Mouse (Mus musculus) G1E (cell line): ENCODE data around the gene Pbx1.

Source experiments
- CTCF ChIP-seq: IDR thresholded peaks from 2 replicates; pipeline ENCODE4 v1.5.1; 2012; ENCODE audit warnings: low read depth, low read length, inconsistent platforms, mixed read lengths
- GATA1 ChIP-seq: IDR thresholded peaks from 2 replicates; pipeline ENCODE4 v1.6.1; 2012; ENCODE audit warnings: borderline replicate concordance, low read length, inconsistent platforms, mixed read lengths
- POLR2AphosphoS5 ChIP-seq: IDR thresholded peaks from 2 replicates; pipeline ENCODE4 v1.6.1; 2012; ENCODE audit warnings: low read depth, low read length, inconsistent platforms; ENCODE audit not compliant: insufficient replicate concordance

DNA sequence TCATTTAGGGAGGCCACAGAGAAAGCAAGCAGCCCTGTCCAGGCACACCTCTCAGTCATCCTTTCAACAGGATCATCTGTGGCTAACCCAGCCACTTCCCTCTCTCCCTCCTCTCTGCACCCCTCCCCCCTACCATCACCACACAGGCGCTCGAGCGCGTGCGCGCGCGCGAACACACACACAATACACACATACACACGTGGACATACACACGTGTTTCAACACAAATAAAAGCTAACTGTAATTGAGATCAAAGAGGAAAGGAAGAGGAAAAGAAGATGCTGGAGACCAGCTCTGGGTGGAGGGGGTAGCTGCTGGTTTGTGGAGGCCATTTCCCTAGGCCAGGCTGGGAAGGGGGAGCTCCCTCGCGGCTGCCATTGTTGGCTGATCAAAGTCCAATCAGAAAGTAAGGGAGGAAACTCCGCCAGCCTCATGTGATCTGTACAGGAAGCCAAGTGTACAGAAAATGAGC is 75.1 kb downstream of the Pbx1 start:
- TF ChIP-seq POLR2AphosphoS5 (no peak), GATA1 (no peak), CTCF (no peak)
